Mouse (Mus musculus) left cerebral cortex, postnatal 14 days (tissue): ENCODE measurements at regions not wholly inside any gene's neighbourhood (a gene's known extent, or its start where the extent isn't known, plus 50 kb on each side); places are given as distances from the start of the nearest gene placed in this dataset.

Experiments used
- DNase-seq, 2 experiments: peaks; one replicate each; pipeline ENCODE4 v3.0.0; 2021 to 2022; ENCODE audit warnings: low spot score in 2 of 2, mixed read lengths in 1 of 2
- intact Hi-C: fragments of 180-260 bp; cut with DNase I; formaldehyde crosslinking; loops from one replicate; pipeline ENCODE4 v1.15.1; 2025

DNA sequence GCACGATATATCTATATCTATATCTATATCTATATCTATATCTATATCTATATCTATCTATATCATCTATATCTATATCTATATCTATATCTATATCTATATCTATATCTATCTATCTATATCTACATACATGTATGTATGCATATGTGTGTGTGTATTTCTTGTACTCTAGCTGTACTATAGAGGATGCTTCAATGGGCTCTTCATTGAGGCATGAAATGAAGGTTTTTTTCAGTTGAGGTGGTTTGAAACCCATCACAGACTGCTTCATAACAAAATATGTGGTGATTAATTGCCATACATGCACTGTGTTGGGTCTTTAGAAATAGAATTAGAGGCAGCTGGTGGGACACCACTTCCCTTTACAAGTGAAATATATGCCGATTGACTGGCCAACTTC lies 177.9 kb upstream of the Ogfrl1 start:
- DNase-seq, result no peak
- intact Hi-C loops, result no loop called here

DNA sequence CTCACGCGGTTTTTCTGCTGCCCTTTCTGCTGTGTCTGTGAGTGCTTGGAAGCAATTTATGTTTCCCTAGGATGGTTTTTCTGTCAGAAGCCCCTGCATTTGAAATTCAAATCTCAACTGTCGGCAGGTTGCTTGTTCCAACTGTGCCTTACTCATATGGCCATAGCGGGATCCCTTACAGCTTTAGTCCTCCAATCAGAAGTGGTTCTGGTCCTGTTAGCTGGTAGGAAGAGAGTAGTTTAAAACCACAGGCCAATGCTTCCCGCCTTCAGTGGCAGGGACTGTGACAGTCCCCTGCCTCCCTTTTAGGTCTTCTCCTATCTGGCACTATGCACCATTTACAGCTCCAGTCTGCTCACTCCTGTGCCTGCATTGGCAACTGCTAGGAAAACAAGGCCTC lies 178.6 kb upstream of the Ogfrl1 start:
- intact Hi-C loops, result no loop called here
- no peak for DNase-seq

GRCm38 (mm10) chr1:23589414-23589942 lies 172.1 kb upstream of the B3gat2 start:
- DNase-seq, result no peak
- intact Hi-C loops, result no loop called here

DNA sequence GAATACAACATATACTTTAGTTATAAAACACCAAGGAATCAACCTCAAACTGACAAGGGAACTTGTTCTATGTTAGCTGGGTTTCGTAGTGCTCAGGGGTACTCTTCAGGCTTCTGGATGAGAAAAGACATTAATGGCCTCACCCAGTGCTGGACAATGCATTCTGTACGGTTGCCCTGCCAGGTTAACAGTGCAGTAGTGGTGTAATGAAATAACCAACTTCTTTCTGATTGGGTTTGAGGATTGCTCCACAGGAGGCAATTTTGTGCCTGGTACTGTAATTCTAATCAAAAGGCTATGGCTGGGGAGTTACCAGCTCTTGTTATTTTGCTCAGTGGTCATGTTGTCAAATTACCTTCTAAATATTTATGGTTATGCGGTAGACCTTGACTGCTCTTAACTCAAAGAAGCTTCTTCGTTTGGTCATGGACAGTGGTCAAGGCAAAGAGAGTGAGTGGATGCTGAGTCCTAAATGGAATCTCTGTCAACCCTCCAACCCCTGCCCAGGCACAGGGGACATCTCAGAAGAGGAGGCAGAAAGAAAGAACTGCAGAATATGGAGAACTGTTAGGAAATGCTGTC lies 158.8 kb upstream of the B3gat2 start:
- DNase-seq, result no peak
- intact Hi-C loops, result no loop called here

DNA sequence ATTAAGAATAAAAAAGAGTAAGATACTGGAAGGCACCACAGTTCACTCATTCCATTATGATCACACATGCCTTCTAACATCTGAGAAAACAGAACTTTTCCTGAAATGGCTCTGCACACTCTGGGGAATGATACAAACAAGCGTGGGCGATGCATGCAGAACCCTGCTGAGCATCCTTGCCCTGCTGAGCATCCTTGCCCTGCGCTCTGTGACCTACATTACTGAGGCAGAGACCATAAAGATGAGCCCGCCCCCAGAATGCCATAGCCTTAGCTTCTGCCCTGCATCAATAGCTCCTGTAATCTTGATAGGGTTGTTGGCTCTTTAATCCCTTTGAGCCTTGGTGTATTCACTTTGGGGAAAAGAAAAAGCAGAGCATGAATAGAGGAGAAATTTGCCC lies 132.2 kb upstream of the B3gat2 start:
- DNase-seq, result peak in 1 of 2 experiments; percentile 4
- intact Hi-C loops, result no loop called here

DNA sequence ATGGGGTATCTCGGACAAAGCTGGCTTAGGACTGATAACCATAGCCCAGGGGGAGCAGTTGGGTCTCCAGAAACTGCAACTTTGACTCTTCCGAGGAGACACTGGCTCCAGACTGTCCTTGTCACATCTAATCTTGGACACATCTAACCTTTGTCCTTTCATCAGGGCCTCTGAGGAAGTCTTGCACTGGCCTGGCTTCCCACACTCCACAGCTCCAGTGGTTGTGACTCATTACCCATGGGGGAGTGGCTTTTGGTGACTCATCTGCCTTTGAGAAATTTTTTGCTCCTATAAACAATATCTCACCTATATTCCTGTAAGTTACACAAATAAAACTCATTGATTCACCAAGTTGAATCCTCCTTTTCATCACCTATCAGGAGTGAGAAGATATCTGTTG lies 116.5 kb upstream of the B3gat2 start:
- intact Hi-C loops, result no loop called here
- DNase-seq, result no peak

DNA sequence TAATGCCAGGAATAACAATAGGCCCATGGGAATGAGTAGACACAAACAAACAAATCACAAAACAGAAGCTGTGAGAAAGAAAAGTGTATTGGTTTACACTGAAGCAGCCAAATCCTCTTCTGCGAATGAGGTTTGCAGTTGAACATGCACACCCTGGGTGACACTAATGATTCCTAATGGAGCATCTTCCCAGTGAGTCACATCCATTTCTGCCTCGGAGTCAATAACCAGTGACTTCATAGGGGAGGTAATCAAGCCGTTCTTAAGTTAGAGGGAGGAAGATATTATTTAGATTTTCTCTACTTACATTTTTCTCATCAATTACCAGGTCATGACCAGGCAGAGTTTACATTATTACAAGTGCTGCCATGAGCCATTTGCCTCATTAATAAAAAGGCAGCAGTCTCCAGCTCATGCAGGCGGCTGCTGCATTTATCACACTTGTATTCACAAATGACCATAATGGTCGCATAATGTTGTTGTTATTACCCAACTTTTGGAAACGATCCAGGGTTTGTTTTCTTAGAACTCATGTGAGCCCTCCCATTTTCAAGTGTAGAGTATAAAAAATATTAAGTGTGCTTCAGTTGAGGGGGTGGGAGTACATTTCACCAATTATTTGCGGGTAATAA lies 112.6 kb upstream of the B3gat2 start:
- no peak for DNase-seq
- intact Hi-C loops, result no loop called here

- intact Hi-C loops, result no loop called here
- DNase-seq, result peak in 1 of 2 experiments; percentile 7
Measured at GRCm38 (mm10) chr1:23649886-23650285, 111.7 kb upstream of the B3gat2 start.

DNA sequence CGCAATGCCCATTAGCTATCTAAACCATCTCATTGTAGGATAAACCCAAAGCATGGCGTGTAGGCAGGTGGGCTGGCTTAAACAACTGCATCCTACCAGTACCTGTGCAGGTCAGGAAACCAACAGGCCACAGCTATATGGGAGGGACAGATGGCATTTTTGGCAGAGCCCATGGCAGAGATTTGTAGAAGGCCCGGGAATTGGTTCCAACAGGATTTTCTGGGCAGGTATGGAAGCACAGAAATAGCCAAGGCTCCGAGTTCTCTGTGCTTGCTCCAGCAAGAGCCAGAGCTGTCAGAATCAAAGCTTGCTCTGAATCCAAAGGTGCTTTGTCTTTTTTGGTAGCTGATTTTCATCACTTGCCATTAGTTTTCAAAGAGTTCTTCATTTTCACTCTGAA lies 107.9 kb upstream of the B3gat2 start:
- no peak for DNase-seq
- intact Hi-C loops, result no loop called here

DNA sequence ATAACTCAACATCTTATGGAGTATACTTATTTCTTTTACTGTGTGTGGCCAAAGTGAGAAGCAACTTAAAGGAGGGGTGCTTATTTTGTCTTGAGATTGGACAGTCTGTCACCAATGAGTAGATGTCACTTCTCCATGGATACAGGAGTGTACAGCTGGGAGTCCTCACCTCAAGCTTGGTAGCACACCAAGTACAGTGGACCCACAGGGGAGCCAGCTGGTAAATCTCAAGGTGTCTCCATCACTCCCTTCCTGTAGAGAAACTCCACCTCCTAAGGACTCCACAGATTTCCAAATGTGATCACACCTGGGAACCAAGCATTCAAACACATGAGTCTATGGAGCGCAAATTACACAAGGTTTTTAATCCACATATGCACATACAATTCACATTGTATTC lies 105.8 kb upstream of the B3gat2 start:
- no peak for DNase-seq
- intact Hi-C loops, result no loop called here

DNA sequence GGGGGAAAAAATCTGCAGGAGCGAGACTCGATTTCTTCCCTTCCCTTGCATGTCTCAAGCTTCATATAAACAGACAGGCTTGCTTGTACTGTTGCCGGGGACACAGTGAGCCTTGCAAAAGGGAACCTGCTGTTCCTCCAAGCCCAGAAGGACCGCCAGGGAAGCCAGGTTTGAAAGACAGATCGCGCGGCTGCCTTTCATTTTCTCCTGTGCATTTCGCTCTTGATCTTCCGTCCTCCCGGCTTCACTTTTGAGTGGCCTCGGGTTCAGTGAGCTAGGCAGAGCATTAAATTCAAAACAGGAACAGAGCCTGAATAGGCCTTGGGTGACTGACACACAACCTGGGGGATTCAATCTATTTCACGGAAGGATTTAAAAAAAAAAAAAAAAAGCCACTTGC lies 105.3 kb upstream of the B3gat2 start:
- peak; percentile 17 to 44 for DNase-seq
- intact Hi-C loops, result no loop called here

GRCm38 (mm10) chr1:23656718-23657117 lies 104.8 kb upstream of the B3gat2 start:
- intact Hi-C loops, result no loop called here
- DNase-seq, result no peak

- DNase-seq, result no peak
- intact Hi-C loops, result no loop called here
Measured at GRCm38 (mm10) chr1:23670514-23670913, 91.0 kb upstream of the B3gat2 start.

DNA sequence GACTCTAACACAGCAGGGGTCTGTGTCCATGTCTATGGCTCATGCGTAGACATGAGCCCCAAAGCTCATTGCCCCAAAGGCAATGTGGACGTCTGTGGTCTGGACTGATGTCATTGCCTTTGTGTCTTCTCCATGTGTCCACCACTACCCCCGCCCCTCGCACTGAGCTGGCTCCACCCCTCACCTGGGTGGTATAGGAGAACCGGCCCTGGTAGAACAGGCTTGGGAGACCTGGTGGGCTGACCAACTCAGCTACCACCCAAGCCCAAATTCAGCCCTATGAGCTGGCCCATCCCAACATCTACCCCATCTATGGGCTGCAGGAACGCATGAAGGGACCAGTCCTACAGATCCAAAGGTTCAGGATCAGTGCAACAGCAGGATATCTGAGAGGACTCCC lies 87.2 kb upstream of the B3gat2 start:
- no peak for DNase-seq

DNA sequence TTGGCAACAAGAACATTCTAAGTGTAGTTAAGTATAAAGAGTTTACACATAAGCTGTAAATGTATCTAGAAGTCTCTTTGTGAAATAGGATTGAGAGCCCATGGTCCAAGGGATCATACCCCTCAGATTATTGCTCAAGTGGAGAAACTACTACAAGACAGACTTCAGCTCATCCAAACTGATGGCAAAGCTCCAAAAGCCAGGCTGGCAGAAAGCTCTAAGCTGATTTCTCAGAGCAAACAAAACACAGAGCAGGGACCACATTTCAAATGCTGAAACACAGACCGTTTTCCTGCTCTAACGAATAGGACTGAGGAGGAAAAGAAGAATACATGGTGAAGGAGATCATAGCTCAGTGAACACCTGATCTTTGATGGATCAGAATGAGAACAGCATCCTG lies 85.3 kb upstream of the B3gat2 start:
- intact Hi-C loops, result no loop called here
- no peak for DNase-seq

More for the DNA sequence above, 87.2 kb upstream of the B3gat2 start:
- intact Hi-C loops, result no loop called here

GRCm38 (mm10) chr1:23689398-23689797 lies 72.2 kb upstream of the B3gat2 start:
- intact Hi-C loops, result no loop called here

GRCm38 (mm10) chr1:23705489-23705888 lies 56.1 kb upstream of the B3gat2 start:
- DNase-seq, result peak; percentile 62 to 76
- intact Hi-C loops, result loop anchor here (2.0 to 10.0 kb wide), 4 partner anchors 119 to 542 kb away; no protein-coding TSS in a partner anchor

More at GRCm38 (mm10) chr1:23689398-23689797, 72.2 kb upstream of the B3gat2 start:
- DNase-seq, result no peak

DNA sequence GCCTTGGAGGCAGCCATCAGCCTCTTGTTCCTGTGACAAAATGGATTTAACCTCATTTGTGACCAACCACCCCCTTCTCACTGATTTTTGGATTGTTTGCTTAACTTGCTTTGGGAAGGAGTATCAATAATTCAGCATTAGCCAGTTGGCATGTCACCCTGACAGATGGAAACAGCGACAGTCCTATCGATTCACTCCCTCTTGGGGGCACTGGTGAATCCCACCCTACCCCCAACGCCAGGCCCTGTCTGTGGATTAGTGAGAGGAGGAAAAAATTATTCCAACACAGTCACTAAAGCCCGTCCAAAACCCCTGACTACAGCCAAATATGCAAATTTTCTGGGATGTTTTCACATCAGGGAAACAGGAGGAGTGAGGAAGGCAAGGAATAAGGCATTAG lies 55.1 kb upstream of the B3gat2 start:
- no peak for DNase-seq
- intact Hi-C loops, result loop anchor here (5.0 to 10.0 kb wide), 3 partner anchors 118 to 541 kb away; no protein-coding TSS in a partner anchor
